Mouse (Mus musculus): ENCODE results near the gene Elovl3.

GRCm38 (mm10) chr19:46086337-46086736, 45.4 kb upstream of the Elovl3 start:
- TF ChIP-seq CTCF (IDR thresholded peaks at IDR 0.05; ENCODE audit: borderline replicate concordance, insufficient read depth, low read depth, low read length): peak; percentile 51; the same call in 1 of the 2 replicates
- TF ChIP-seq POLR2A (IDR thresholded peaks at IDR 0.05; ENCODE audit: borderline replicate concordance, insufficient read depth, low read length): no peak
